Mouse (Mus musculus) C2C12 (cell line): ENCODE measurements around the gene Spon2. TPM values are rescaled to one million over a fixed set of nuclear protein-coding genes. Genes with fewer than 3 reads are reported as not detected.

ENCODE experiments used
- H3K27me3 ChIP-seq: one replicate; pipeline ENCODE4 v1.6.1; 2011; ENCODE audit not compliant: control insufficient read depth, insufficient read depth, insufficient read length
- H3K36me3 ChIP-seq: one replicate; pipeline ENCODE4 v1.6.1; 2011; ENCODE audit not compliant: control insufficient read depth, insufficient read depth
- H3K4me3 ChIP-seq: one replicate; pipeline ENCODE4 v1.5.1; 2011; ENCODE audit warnings: mild to moderate bottlenecking, control low read depth; ENCODE audit not compliant: poor library complexity, insufficient read depth, severe bottlenecking
- H3K79me2 ChIP-seq: one replicate; pipeline ENCODE4 v1.6.1; 2011; ENCODE audit not compliant: control insufficient read depth, insufficient read depth
- H3K79me3 ChIP-seq: one replicate; pipeline ENCODE4 v1.6.1; 2011; ENCODE audit warnings: low read depth, control low read depth
- H3ac ChIP-seq: one replicate; pipeline ENCODE3; 2011; ENCODE audit warnings: low read depth; ENCODE audit not compliant: control insufficient read depth, insufficient read length
- CEBPB ChIP-seq: IDR thresholded peaks from one replicate; pipeline ENCODE4 v1.6.1; 2011; ENCODE audit warnings: low read depth, mild to moderate bottlenecking, control low read depth, moderate library complexity
- CTCF ChIP-seq: IDR thresholded peaks from one replicate; pipeline ENCODE4 v1.5.1; 2011; ENCODE audit not compliant: control insufficient read depth, insufficient read depth, insufficient read length
- FOSL1 ChIP-seq: IDR thresholded peaks from one replicate; pipeline ENCODE4 v1.8.0; 2011; ENCODE audit warnings: mild to moderate bottlenecking, low read length; ENCODE audit not compliant: poor library complexity, insufficient read depth, severe bottlenecking
- MAX ChIP-seq: IDR thresholded peaks from one replicate; pipeline ENCODE4 v1.6.1; 2011; ENCODE audit warnings: mild to moderate bottlenecking, control low read depth
- MYOD1 ChIP-seq: IDR thresholded peaks from one replicate; pipeline ENCODE4 v1.6.1; 2011; ENCODE audit warnings: low read depth; ENCODE audit not compliant: control insufficient read depth, insufficient read length
- MYOG ChIP-seq: IDR thresholded peaks from one replicate; pipeline ENCODE4 v1.6.1; 2011; ENCODE audit not compliant: control insufficient read depth, insufficient read length; ENCODE audit errors: extremely low read depth
- USF1 ChIP-seq: IDR thresholded peaks from one replicate; pipeline ENCODE4 v1.6.1; 2011; ENCODE audit warnings: low read depth, mild to moderate bottlenecking, control low read depth, moderate library complexity
- polyA plus RNA-seq: library from polyadenylated mRNA; unstranded; fragments of >200 nt; fragmentation: generic; extraction: Trizol; gene quantifications from one replicate; pipeline ENCODE4 v1.2.1, GENCODE M21; 2012; ENCODE audit warnings: missing spikeins

The Spon2 gene
- polyA plus RNA-seq, 1 experiment: 1.4 TPM

DNA sequence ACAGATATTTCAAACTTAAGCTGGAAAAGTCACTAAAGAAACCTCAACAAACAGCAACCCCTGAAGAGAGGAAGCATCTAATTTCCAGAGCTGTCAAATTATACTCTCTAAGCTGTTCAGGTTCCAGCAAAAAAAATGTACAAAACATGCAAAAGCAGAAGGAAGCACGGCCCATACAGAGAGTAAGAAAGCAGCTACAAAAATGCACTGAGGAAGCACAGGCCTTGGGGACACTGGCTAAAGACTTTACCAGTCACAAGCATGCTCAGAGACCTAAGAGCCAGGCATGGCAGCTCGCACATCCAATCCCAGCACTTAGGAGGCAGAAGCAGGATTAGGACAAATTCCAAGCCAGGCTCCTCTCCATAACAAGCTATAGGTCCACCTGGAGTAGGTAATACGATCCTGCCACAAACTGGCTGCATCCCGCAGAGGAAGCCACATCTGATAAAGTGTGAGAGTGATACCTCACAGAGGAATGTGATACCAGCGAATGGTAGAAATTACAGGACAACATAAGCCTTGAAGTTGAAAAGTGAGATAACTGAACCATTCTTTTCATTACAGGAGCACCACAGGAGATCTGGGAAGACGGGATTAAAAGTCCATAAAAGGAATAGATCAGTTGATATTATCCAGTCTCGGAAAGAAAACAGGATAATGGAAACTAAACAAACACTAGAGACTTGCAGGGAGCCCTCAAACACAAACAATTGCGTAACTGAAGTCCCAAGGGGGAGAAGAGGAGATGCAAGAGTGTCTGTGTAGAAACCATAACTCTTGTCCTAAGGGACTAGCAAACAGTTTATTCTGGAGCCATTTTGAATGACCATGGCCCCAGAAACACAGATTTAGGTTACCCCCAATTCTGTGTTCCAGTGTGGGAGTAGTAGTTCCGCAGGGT lies 4.8 kb upstream of the Spon2 start:
- Histone ChIP-seq H3ac (no peak overlapping the region), H3K36me3 (no peaks in the 10 kb centered on the region), H3K79me2 (no peaks in the 10 kb centered on the region), H3K4me3 (no peak overlapping the region), H3K79me3 (no peaks in the 10 kb centered on the region), H3K27me3 (no peaks in the 10 kb centered on the region)
- TF ChIP-seq FOSL1 (no peak), CEBPB (peak; percentile 68)

DNA sequence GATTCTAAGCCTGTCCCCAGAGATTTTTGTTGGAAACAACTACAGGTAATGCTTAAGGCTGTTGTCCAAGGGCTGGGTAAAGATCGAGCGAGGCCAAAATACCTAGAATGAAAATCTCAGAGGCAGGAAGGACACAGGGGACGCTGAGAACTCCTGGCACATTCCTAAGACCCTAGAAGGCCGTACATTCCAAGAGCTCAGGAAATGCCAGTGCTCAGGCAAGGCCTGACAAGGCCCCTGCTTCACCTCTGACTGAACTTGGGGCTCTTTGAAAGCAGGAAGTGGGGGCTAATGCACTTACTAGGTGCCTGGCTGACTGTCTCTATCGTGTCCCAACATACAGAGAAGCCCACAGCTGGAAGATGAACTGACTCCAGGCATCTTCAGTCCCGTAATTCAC lies 4.1 kb upstream of the Spon2 start:
- Histone ChIP-seq H3K36me3 (no peaks in the 10 kb centered on the region), H3K27me3 (no peaks in the 10 kb centered on the region), H3K79me2 (no peaks in the 10 kb centered on the region), H3K4me3 (no peak overlapping the region), H3K79me3 (no peaks in the 10 kb centered on the region), H3ac (no peak overlapping the region)
- TF ChIP-seq CTCF (no peak), USF1 (no peak), CEBPB (no peak), MYOD1 (no peak), MYOG (no peak), MAX (no peak), FOSL1 (no peak)

DNA sequence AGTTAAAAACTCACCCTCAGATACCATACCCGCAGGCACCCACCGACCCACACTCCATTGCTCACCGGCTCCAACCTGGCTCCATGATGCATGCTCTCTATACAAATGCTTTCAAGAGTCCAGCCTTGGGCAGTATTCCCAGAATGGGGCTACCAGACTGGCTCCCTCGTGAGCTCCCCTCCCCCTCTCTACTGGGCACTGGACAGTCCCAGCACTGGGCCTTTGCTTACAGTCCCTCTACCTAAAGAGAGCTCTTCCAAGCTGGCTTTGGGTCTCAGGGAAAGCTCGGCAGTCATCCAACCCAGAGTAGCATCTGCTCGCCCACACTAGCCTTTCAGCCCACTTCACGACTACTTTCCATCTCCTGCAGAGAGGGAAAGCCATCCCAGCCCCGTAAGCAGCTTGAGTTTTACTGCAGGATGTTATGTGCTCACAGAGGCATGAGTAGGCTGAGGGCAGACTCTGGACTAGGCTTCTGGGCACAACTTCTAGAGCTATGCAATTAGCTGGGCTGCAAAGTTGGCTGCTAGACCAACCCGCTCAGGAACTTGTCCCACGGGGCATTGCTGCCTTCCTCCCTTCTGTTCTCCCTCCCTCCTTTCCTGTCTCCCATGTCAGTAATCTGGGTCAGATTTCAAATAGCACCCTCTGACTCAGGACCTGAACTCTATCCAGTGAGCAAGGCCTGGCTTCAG lies 2.2 kb upstream of the Spon2 start:
- H3K27me3 ChIP-seq: peaks cover 4% of the 10 kb centered on the region
- H3ac ChIP-seq: no peak overlapping the region
- no peaks in the 10 kb centered on the region for H3K36me3 ChIP-seq
- TF ChIP-seq MAX (no peak), CTCF (no peak), USF1 (no peak), CEBPB (no peak), MYOD1 (no peak), MYOG (no peak), FOSL1 (no peak)
- H3K79me2 ChIP-seq: no peaks in the 10 kb centered on the region
- H3K4me3 ChIP-seq: no peak overlapping the region
- H3K79me3 ChIP-seq: no peaks in the 10 kb centered on the region

DNA sequence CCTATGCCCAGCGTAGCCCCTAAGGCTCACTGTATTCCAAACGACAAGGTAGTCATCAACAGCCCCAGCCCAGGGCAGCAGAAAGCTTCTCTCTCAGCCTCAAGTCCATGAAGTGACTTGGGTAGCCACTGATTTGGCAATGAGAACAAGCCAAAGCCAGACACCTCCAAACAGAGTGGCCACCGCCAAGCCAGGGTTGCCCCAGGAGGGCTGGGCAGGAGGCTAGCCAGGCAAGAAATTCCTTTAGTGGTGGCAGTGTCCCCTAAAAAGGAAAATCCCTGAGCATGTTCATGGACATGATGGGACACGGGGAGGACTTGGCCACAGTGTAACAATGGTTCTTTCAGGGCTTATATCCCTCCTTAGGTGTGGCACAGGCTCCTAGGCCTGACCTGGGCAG lies 1.6 kb upstream of the Spon2 start:
- H3K4me3 ChIP-seq: no peak overlapping the region
- H3K36me3 ChIP-seq: no peaks in the 10 kb centered on the region
- H3K27me3 ChIP-seq: peaks cover 4% of the 10 kb centered on the region
- TF ChIP-seq USF1 (no peak), MYOD1 (no peak), CEBPB (no peak), FOSL1 (no peak), MAX (no peak), MYOG (no peak), CTCF (no peak)
- H3ac ChIP-seq: no peak overlapping the region
- H3K79me2 ChIP-seq: no peaks in the 10 kb centered on the region
- no peaks in the 10 kb centered on the region for H3K79me3 ChIP-seq

DNA sequence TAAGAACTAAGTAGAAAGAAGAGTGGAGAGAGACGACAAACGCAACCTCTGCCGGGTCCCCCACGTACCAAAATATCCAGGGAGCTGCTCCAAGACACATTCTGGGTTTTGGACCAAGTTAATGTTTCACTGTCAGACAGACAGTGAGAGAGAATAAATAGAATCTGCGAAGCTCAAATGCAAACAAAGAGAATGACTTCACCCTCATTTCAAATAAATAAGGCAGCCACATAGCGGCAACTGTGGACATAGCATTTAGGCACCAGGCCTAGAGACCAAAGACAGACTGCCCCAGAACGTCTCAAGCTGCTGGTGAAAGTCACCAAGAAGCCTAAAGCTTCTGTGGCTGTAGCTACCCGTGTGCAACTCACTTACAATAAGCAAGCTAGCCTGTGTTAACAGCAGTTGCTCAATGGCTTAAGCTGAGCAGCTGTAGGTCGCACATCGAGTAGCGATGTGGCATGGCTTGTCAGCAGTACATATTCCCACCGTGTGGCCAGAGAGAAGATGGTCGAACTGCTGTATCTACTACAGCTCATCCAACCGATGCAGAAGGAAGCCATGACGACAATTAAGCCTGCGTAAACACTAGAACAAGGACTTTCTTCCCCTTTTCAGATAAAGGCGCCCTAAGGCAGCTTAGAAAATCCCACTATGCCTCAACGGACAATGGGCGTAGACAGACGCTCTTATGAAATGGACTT lies 643 bp upstream of the Spon2 start:
- Histone ChIP-seq H3K79me3 (no peaks in the 10 kb centered on the region), H3K36me3 (no peaks in the 10 kb centered on the region), H3K79me2 (no peaks in the 10 kb centered on the region), H3K4me3 (no peak overlapping the region), H3ac (no peak overlapping the region), H3K27me3 (peaks cover 7% of the 10 kb centered on the region)
- TF ChIP-seq MYOD1 (no peak), MAX (no peak), USF1 (no peak), FOSL1 (no peak), CEBPB (no peak), MYOG (no peak), CTCF (no peak)
